Mouse (Mus musculus) retina, embryonic 14.5 days (tissue): ENCODE measurements around the gene Trio.

Source experiments
- DNase-seq: peaks from one replicate; pipeline ENCODE4 v3.0.0-alpha.2; 2015; ENCODE audit warnings: low spot score

Gene Trio

GRCm38 (mm10) chr15:27715331-27715730 lies 310.3 kb downstream of the Trio start:
- peak; percentile 52 for DNase-seq

GRCm38 (mm10) chr15:27710698-27711097 lies 314.9 kb downstream of the Trio start:
- no peak for DNase-seq

DNA sequence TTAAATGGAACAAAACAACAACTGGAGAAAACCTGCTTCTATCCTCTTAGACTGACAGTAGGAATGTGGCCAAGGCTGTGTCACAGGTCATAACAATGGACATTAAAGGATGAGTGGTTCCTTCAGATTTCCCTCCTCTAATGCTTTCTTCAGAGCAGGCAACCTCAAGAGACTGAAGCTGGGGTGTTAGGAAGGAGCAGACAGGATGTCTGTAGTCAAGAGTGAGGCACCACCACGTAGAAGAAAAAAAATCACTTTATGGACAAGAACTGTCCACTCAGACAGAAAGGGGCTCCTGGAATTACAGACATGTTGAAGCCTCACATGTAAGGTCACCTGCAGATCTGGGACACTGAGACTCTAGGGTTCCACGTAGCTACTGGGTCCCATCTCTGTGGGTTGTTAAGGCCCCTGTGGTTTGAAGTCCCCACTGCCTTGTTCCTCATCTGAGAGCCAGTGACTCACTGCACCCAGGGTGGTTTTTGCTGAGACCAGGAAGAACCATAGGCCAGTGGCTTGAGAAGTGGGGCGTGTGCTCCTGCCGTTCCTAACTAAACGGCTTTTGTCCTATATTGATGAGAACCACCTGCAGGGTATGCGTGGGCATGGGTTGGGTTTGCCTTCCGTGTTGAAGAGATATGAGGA lies 316.6 kb downstream of the Trio start:
- DNase-seq, result no peak

GRCm38 (mm10) chr15:27708499-27708898 lies 317.1 kb downstream of the Trio start:
- DNase-seq, result no peak

DNA sequence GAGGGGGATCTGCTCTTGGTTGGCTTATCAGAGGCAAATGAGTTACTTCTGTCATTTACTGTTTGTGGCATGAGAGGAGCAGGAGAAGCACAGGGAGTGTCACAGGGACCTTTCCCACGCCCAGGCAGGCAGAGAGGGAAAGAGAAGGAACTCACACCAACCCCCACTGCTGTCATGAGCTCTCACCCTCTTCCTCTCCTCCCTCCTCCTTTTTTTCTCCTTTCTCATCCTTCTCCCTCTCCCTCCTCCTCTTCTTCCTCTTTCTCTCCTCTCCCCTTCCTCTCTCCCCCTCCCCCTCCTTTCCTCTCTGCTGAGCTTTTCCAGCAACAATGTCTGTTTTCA lies 322.7 kb downstream of the Trio start:
- DNase-seq, result no peak

DNA sequence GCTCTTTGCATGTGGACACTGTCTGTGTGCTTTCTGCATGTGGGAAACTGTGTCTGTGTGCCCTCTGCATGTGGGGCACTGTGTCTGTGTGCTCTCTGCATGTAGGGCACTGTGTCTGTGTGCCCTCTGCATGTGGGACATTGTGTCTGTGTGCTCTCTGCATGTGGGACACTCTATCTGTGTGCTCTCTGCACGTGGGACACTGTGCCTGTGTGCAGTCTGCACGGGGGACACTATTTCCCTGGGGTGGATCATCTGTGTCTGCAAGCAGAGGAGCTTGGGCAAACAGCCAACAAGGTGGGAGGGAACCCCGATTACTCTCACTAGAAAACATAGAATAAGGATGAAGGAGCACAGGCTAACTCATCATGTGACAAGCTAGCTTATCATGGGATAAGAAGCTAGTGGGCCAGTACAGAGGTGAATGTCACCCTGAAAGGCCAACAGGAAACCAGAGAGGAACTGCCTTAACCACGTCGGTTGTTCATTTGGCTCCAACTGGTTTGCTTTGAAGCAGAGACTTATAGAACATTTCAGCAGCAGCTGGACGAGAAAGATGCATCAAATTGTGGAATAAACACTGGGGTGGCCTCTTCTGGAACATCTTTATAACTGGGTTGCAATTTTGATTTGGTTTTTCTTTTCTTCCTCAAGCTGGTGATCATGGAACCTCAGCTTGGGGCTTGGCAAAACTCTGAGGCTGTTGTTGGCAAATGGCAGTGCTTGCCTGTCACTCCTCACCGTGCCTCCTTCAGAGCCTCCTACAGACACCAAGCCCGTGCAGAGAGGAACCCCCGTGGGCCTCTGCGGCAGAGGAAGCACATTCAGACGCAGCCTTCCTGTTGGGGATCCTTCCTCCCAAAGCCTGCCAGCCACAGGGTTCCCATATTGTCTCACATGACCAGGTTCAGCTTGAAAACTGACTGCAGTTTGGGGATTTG lies 323.3 kb downstream of the Trio start:
- no peak for DNase-seq

DNA sequence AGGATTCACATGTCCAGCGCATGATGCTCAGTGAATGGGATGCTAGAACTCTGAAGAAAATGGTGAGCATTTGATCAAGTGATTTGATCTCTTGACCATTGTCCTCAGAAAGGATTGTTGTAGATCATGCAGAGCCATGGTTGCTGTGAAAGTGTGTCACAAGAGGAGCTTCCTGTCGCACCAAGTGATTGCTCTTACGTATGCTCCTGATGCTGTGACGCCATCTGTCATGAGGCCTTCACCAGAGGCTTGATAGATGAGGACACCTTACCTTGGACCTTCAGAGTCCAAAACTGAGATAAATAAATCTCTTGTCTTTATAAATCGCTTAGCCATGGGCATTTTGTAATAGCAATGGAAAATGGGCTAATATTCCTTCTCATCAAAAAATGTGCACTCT lies 328.0 kb downstream of the Trio start:
- DNase-seq, result no peak

DNA sequence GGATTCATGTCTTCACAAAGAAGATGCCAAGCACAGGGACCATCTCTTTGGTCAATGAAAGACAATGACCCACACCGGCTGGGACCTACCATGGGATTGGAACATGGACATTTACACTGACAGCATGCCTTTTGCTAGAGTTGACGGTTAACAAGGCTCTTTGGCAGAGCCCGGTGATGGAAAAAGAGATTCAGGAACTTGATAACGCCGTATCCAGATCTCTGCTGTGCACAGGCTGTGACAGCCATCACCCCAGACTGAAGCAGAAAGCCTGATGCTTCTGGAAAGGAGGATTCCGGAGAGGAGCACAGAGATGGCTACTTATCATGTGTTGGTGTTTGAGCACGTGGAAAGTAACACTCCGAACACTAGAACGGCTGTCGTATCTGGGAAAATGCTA lies 332.4 kb downstream of the Trio start:
- DNase-seq, result no peak

DNA sequence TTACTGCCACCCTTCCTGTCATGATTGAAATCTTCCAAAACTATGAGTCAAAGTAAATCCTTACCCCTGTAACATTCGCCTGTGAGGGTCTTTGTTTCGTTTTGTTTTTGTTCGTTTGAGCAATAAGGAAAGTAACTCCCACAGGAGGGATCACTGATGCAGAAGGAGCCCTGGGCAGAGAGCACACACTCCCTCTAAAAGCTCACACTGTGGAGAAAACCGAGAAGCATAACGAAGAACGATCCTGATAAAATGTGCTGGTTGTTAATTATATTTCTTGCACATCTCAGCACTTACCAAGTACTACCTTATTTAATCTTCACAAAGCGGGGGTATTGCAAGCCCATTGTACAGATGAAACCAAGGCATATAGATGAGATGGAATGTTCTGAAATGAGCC lies 333.5 kb downstream of the Trio start:
- DNase-seq, result no peak

- DNase-seq, result no peak
These were observed 334.4 kb downstream of the Trio start for GRCm38 (mm10) chr15:27691213-27691612.

DNA sequence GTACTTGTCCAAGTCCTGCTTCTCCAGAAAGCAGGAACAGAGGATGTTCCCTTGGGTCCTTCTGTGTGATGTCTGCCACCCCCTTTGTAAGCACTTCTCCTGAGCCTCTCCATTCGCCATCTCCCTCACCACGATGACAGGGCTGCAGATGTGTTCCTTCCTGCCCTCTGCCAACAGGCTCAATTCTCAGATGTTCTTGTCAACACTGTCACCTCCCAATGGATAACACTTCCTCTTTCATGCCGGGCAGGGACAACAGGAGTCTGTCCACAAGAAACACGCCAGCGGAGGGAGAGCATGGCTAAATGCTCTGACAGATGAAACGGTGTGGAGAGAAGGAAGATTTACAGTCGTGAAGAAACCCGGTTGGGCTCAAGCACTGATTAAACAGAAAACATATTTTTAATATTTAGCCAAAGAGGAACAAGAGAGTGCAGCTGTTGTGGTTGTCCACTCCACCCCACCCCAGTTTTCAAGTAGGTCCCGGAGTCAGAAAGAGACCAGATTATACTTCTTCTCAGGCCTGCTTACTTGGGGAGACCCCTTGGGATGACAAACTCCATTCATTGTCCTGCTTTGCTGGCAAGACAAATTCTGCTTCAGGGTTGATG lies 337.5 kb downstream of the Trio start:
- no peak for DNase-seq

DNA sequence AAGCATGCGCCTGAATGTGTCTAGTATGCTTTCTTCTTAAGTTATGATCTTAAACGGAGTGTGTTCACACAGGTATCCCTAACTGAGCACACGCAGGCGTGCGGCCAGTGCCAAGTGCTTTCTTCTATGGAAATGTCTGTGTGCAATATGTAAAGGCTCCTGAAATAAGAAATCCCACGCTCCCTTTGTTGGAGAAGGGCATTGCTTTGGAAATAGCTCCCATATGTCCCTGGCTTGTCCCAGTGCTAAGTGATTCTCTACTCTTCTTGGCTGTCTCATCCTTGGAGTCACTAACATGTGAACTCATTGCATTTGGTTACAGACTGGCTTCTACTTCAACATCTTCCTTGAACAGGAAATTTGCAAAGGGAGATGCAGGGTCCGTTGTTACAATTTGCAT lies 340.8 kb downstream of the Trio start:
- DNase-seq, result no peak

DNA sequence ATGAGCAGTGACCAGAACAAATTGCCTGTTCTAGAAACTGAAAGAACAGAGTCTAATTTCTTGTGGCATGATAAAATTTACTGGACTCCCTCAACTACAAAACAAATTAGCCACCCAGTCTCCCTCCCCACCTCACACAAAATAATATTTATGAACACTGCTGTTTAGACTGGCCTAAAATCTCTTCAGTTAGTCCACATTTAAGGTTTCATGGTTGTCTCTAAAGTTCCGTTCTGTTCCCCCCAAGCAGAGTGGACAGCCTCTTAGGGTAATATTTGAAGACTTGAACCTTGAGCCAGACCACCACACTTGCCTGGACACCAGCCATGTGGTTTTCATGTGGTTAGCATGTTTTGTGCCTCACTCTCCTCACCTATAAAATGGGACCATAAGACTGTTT lies 342.4 kb downstream of the Trio start:
- no peak for DNase-seq

GRCm38 (mm10) chr15:27682619-27683018 lies 343.0 kb downstream of the Trio start:
- DNase-seq, result peak; percentile 34

GRCm38 (mm10) chr15:27681419-27682187 lies 344.0 kb downstream of the Trio start, which contains the start of gene Otulinl:
Gene Otulinl (minus strand): TSS chr15:27681579.
- peak; percentile 97 for DNase-seq

GRCm38 (mm10) chr15:27680997-27681396 lies 344.7 kb downstream of the Trio start:
- DNase-seq, result no peak
